Mouse (Mus musculus) heart, embryonic 11.5 days (tissue): ENCODE results near the gene Epas1. TPM values are rescaled to one million over a fixed set of nuclear protein-coding genes. Genes with fewer than 3 reads are reported as not detected.
A peak's percentile ranks its signal among the peaks of the same experiment; 100 is the strongest.

Source experiments
- ATAC-seq: fragments of 200-750 bp; cut with Nextera tagmentation; replicated peaks from 2 replicates; pipeline ENCODE4 v1.8.0; 2017; ENCODE audit warnings: moderate library complexity; ENCODE audit not compliant: insufficient number of reproducible peaks, low FRiP score, low TSS enrichment
- H3K27ac ChIP-seq: fragments of 300-500 bp; sonication (generic); 2 replicates; pipeline ENCODE4 v1.5.1; 2014; ENCODE audit warnings: mild to moderate bottlenecking, low read depth, low read length
- H3K27me3 ChIP-seq: fragments of 300-500 bp; sonication (generic); 2 replicates; pipeline ENCODE4 v1.6.1; 2014; ENCODE audit warnings: mild to moderate bottlenecking, low read length, mixed read lengths; ENCODE audit not compliant: control insufficient read depth, insufficient read depth
- H3K36me3 ChIP-seq: fragments of 300-500 bp; sonication (generic); 2 replicates; pipeline ENCODE4 v1.6.1; 2014; ENCODE audit warnings: mild to moderate bottlenecking, low read length, moderate library complexity, mixed read lengths; ENCODE audit not compliant: control insufficient read depth, insufficient read depth
- H3K4me1 ChIP-seq: fragments of 300-500 bp; sonication (generic); 2 replicates; pipeline ENCODE4 v1.6.1; 2014; ENCODE audit warnings: low read length; ENCODE audit not compliant: control insufficient read depth, insufficient read depth
- H3K4me2 ChIP-seq: fragments of 300-500 bp; sonication (generic); 2 replicates; pipeline ENCODE4 v1.6.1; 2014; ENCODE audit warnings: mild to moderate bottlenecking, moderate library complexity
- H3K4me3 ChIP-seq: fragments of 300-500 bp; sonication (generic); 2 replicates; pipeline ENCODE4 v1.5.1; 2014; ENCODE audit warnings: low read depth, low read length
- H3K9ac ChIP-seq: fragments of 300-500 bp; sonication (generic); 2 replicates; pipeline ENCODE4 v1.6.1; 2014; ENCODE audit warnings: mild to moderate bottlenecking, low read depth, low read length, moderate library complexity
- H3K9me3 ChIP-seq: fragments of 300-500 bp; sonication (generic); replicated peaks from 2 replicates; pipeline ENCODE4 v1.6.1; 2016; ENCODE audit warnings: low read length; ENCODE audit not compliant: control insufficient read depth
- WGBS: fragments of 180-500 bp; shearing (Covaris S2); extraction: QIAGEN DNeasy Blood & Tissue Kit; methylation state at CpG from one replicate; pipeline ENCODE4 v1.1.7; 2014; ENCODE audit not compliant: insufficient replicate concordance; 5-methylcytosine and 5-hydroxymethylcytosine counted together
- polyA plus RNA-seq: library from polyadenylated mRNA; unstranded; fragments of >200 nt; fragmentation: Nextera tagmentation; extraction: Ambion mirVana; gene quantifications from 2 replicates; pipeline ENCODE4 v1.2.1, GENCODE M21; 2014

Epas1 gene
- 11.5 and 14.8 TPM in 2 replicates for polyA plus RNA-seq

- Histone ChIP-seq H3K36me3 (no peaks in the 10 kb centered on the region), H3K4me1 (peaks cover 13% of the 10 kb centered on the region), H3K4me3 (peak within 1 kb of the TSS; percentile 55), H3K27ac (peak within 1 kb of the TSS; percentile 65), H3K27me3 (peaks cover 36% of the 10 kb centered on the region), H3K9me3 (no peaks in the 10 kb centered on the region), H3K9ac (peak within 1 kb of the TSS; percentile 70), H3K4me2 (peak within 1 kb of the TSS; percentile 87)
- WGBS, result under 1% methylated on average over 55 of the region's 60 CpGs
- ATAC-seq, result peak; percentile 98
Measured at GRCm38 (mm10) chr17:86753130-86753821, at the start of gene Epas1. Epas1 (plus strand) TSS chr17:86753700.

GRCm38 (mm10) chr17:86705236-86705635, 48.3 kb upstream of the Epas1 start:
- Histone ChIP-seq H3K4me3 (no peak overlapping the region), H3K4me2 (no peak overlapping the region), H3K9me3 (no peaks in the 10 kb centered on the region), H3K27me3 (no peaks in the 10 kb centered on the region), H3K9ac (no peak overlapping the region), H3K36me3 (no peaks in the 10 kb centered on the region), H3K27ac (no peak overlapping the region), H3K4me1 (no peaks in the 10 kb centered on the region)
- 71% methylated on average over 3 of the region's 3 CpGs for WGBS
- no peak for ATAC-seq

GRCm38 (mm10) chr17:86706467-86706866, 47.0 kb upstream of the Epas1 start:
- no peak for ATAC-seq
- 70% methylated on average over 1 of the region's 1 CpGs for WGBS
- Histone ChIP-seq H3K27me3 (no peaks in the 10 kb centered on the region), H3K4me3 (no peak overlapping the region), H3K27ac (no peak overlapping the region), H3K4me2 (no peak overlapping the region), H3K36me3 (no peaks in the 10 kb centered on the region), H3K4me1 (no peaks in the 10 kb centered on the region), H3K9ac (no peak overlapping the region), H3K9me3 (no peaks in the 10 kb centered on the region)

- Histone ChIP-seq H3K9me3 (no peaks in the 10 kb centered on the region), H3K27ac (no peak overlapping the region)
- 78% methylated on average over 8 of the region's 8 CpGs for WGBS
Measured at GRCm38 (mm10) chr17:86709803-86710202, 43.7 kb upstream of the Epas1 start.

GRCm38 (mm10) chr17:86710379-86710778, 43.1 kb upstream of the Epas1 start:
- H3K4me1 ChIP-seq, result peaks cover 5% of the 10 kb centered on the region; the same call in 1 of the 2 replicates
- H3K9me3 ChIP-seq, result no peaks in the 10 kb centered on the region
- H3K27ac ChIP-seq, result no peak overlapping the region
- no peaks in the 10 kb centered on the region for H3K27me3 ChIP-seq
- WGBS, result 70% methylated on average over 8 of the region's 8 CpGs
- no peak for ATAC-seq
- no peak overlapping the region for H3K4me2 ChIP-seq
- no peaks in the 10 kb centered on the region for H3K36me3 ChIP-seq
- no peak overlapping the region for H3K4me3 ChIP-seq
- no peak overlapping the region for H3K9ac ChIP-seq

More at GRCm38 (mm10) chr17:86709803-86710202, 43.7 kb upstream of the Epas1 start:
- Histone ChIP-seq H3K36me3 (no peaks in the 10 kb centered on the region), H3K9ac (no peak overlapping the region), H3K4me1 (peaks cover 5% of the 10 kb centered on the region; the same call in 1 of the 2 replicates), H3K27me3 (no peaks in the 10 kb centered on the region), H3K4me3 (no peak overlapping the region), H3K4me2 (no peak overlapping the region)
- ATAC-seq, result no peak

GRCm38 (mm10) chr17:86711949-86712348, 41.6 kb upstream of the Epas1 start:
- WGBS, result 27% methylated on average over 5 of the region's 5 CpGs
- Histone ChIP-seq H3K27me3 (no peaks in the 10 kb centered on the region), H3K4me3 (no peak overlapping the region), H3K4me1 (peaks cover 5% of the 10 kb centered on the region; the same call in 1 of the 2 replicates), H3K9me3 (no peaks in the 10 kb centered on the region), H3K36me3 (no peaks in the 10 kb centered on the region), H3K4me2 (no peak overlapping the region), H3K27ac (no peak overlapping the region), H3K9ac (no peak overlapping the region)
- ATAC-seq, result no peak

GRCm38 (mm10) chr17:86712601-86713000, 40.9 kb upstream of the Epas1 start:
- Histone ChIP-seq H3K36me3 (no peaks in the 10 kb centered on the region), H3K4me2 (no peak overlapping the region), H3K27me3 (no peaks in the 10 kb centered on the region), H3K4me3 (no peak overlapping the region), H3K27ac (no peak overlapping the region), H3K4me1 (peaks cover 5% of the 10 kb centered on the region; the same call in 1 of the 2 replicates), H3K9ac (no peak overlapping the region), H3K9me3 (no peaks in the 10 kb centered on the region)
- no peak for ATAC-seq
- 83% methylated on average over 8 of the region's 8 CpGs for WGBS

- Histone ChIP-seq H3K27ac (no peak overlapping the region), H3K4me2 (no peak overlapping the region), H3K4me3 (no peak overlapping the region), H3K9ac (no peak overlapping the region), H3K36me3 (no peaks in the 10 kb centered on the region), H3K27me3 (no peaks in the 10 kb centered on the region), H3K9me3 (no peaks in the 10 kb centered on the region), H3K4me1 (peaks cover 5% of the 10 kb centered on the region; the same call in 1 of the 2 replicates)
- WGBS, result 8% methylated on average over 8 of the region's 8 CpGs
- ATAC-seq, result 0 out of 2 replicates have a peak, but pooled peaks have one; percentile 63
Measured at GRCm38 (mm10) chr17:86713591-86713990, 39.9 kb upstream of the Epas1 start.
